Mouse (Mus musculus) liver, embryonic 11.5 days (tissue): ENCODE results near the gene Dscam. TPM values are rescaled to one million over a fixed set of nuclear protein-coding genes. Genes with fewer than 3 reads are reported as not detected.

Experiments
- ATAC-seq: fragments of 200-750 bp; cut with Nextera tagmentation; replicated peaks from 2 replicates; pipeline ENCODE4 v1.8.0; 2017; ENCODE audit warnings: moderate number of reproducible peaks, mild to moderate bottlenecking, moderate TSS enrichment, moderate library complexity; ENCODE audit not compliant: low FRiP score
- DNase-seq: peaks from one replicate; pipeline ENCODE4 v3.0.0-alpha.2; 2017; ENCODE audit warnings: low spot score
- H3K27ac ChIP-seq: fragments of 300-500 bp; sonication (generic); 2 replicates; pipeline ENCODE4 v1.5.1; 2014; ENCODE audit warnings: mild to moderate bottlenecking, low read depth, low read length, control low read depth
- H3K27me3 ChIP-seq: fragments of 300-500 bp; sonication (generic); replicated peaks from 2 replicates; pipeline ENCODE4 v1.6.1; 2014; ENCODE audit warnings: low read length, mixed read lengths; ENCODE audit not compliant: control insufficient read depth, insufficient read depth
- H3K36me3 ChIP-seq: fragments of 300-500 bp; sonication (generic); 2 replicates; pipeline ENCODE4 v1.6.1; 2014; ENCODE audit warnings: mild to moderate bottlenecking, low read length, moderate library complexity, mixed read lengths; ENCODE audit not compliant: control insufficient read depth, insufficient read depth
- H3K4me1 ChIP-seq: fragments of 300-500 bp; sonication (generic); replicated peaks from 2 replicates; pipeline ENCODE4 v1.6.1; 2014; ENCODE audit warnings: low read length, mixed read lengths; ENCODE audit not compliant: control insufficient read depth, insufficient read depth
- H3K4me2 ChIP-seq: fragments of 300-500 bp; sonication (generic); 2 replicates; pipeline ENCODE4 v1.6.1; 2014; ENCODE audit warnings: mild to moderate bottlenecking, control low read depth, moderate library complexity
- H3K4me3 ChIP-seq: fragments of 300-500 bp; sonication (generic); 2 replicates; pipeline ENCODE4 v1.5.1; 2014; ENCODE audit warnings: low read depth, low read length, control low read depth
- H3K9ac ChIP-seq: fragments of 300-500 bp; sonication (generic); 2 replicates; pipeline ENCODE4 v1.6.1; 2014; ENCODE audit warnings: low read depth, low read length, control low read depth
- H3K9me3 ChIP-seq: fragments of 300-500 bp; sonication (generic); 2 replicates; pipeline ENCODE4 v1.6.1; 2016; ENCODE audit warnings: low read length, inconsistent platforms, mixed read lengths; ENCODE audit not compliant: control insufficient read depth
- WGBS: fragments of 180-500 bp; shearing (Covaris S2); extraction: QIAGEN DNeasy Blood & Tissue Kit; methylation state at CpG from one replicate; pipeline ENCODE4 v1.1.7; 2014; 5-methylcytosine and 5-hydroxymethylcytosine counted together
- polyA plus RNA-seq: library from polyadenylated mRNA; unstranded; fragments of >200 nt; fragmentation: Nextera tagmentation; extraction: Ambion mirVana; gene quantifications from 2 replicates; pipeline ENCODE4 v1.2.1, GENCODE M21; 2014

Dscam gene
- polyA plus RNA-seq, 1 experiment from 2014 or later: 0.04 TPM

DNA sequence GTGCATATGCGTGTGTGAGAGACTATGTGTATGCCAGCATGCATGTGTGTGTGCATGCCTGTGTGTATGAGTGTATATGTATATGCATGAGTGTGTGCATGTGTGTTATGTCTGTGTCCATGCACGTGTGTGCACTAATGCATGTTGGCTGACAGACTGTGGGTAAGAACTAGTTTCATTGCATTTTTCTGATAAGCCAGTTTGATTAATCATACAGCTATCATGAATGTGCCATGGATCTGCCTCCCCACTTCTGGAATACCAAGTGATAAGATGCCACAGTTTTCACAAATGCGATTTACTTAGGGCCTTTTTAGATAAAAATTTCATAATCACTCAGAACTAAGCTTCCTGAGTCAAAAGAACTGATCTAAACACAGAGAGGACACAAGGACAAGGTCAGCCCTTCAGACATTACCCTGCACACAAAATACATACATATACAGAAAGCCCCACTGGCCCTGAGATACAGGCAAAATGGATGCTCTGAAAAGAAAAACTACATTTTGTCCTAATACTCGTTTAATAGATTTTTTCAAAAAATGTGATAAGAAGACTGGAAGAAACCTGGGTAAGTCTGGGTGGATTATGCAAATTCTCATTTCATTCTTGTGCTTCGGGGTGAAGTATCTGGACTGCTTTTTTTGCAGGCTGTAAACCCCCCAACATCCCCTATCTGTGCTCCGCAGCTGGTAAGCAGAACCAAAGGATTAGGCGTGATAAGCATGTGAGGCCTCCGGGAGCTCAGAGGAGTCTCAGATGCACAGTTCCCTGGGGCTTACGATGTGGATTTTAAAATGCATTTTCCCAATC, 164.3 kb downstream of the Dscam start:
- Histone ChIP-seq H3K4me1 (peaks cover 26% of the 10 kb centered on the region), H3K27me3 (no peaks in the 10 kb centered on the region), H3K4me3 (no peak overlapping the region), H3K36me3 (no peaks in the 10 kb centered on the region), H3K9ac (peak overlapping the region; percentile 56), H3K9me3 (no peaks in the 10 kb centered on the region), H3K4me2 (peak overlapping the region; percentile 54), H3K27ac (peak overlapping the region; percentile 90)
- 31% methylated on average over 9 of the region's 9 CpGs for WGBS
- ATAC-seq (peak; percentile 99), DNase-seq (peak; percentile 58)

DNA sequence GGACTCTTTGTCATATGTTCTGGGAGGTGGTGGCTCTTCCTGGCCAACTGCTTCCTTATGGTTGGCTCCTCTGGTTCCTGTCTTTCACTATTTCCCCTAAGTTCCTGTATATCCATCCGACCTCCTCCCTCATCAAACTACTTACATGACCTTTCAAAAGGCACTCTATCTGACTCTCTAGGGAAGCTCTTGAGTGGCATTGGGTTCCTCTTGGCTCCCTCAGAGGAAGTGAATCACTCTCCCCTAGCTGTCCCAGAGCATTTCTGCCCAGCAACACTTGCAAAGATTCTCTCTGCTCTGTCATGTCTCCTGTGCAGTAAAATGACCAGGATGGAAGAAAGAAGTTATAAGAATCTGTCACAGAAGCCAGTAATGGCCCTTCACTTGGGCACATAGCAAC, 166.6 kb downstream of the Dscam start:
- no peaks in the 10 kb centered on the region for H3K27me3 ChIP-seq
- peaks cover 21% of the 10 kb centered on the region for H3K4me1 ChIP-seq
- H3K9ac ChIP-seq: no peak overlapping the region
- H3K27ac ChIP-seq: no peak overlapping the region
- ATAC-seq (no peak), DNase-seq (no peak)
- H3K4me3 ChIP-seq: no peak overlapping the region
- 33% methylated on average over 1 of the region's 1 CpGs for WGBS
- no peaks in the 10 kb centered on the region for H3K36me3 ChIP-seq
- H3K9me3 ChIP-seq: no peaks in the 10 kb centered on the region
- no peak overlapping the region for H3K4me2 ChIP-seq

DNA sequence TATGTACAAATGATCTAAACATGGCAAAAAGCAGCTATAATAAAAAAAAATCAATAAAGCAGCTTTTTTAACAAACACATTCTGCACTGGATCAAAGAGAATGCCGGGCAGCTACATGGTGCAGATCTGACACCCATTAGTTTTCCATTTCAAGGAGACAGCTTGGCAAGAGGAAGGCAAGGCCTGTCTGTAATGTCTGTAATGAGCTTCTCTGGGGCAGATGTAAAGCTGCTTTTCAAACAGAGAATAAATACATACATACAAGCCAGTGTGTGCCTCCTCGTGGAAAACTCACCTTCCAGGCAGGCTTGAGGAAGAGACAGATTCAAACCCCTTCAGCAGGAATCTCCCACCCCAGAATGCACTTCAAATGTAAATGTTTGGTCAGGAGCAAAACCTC, 167.7 kb downstream of the Dscam start:
- Histone ChIP-seq H3K4me3 (no peak overlapping the region), H3K9me3 (no peaks in the 10 kb centered on the region), H3K9ac (no peak overlapping the region), H3K36me3 (no peaks in the 10 kb centered on the region), H3K27ac (no peak overlapping the region), H3K4me1 (peaks cover 20% of the 10 kb centered on the region), H3K27me3 (no peaks in the 10 kb centered on the region), H3K4me2 (no peak overlapping the region)
- DNase-seq (no peak), ATAC-seq (no peak)
- 58% methylated on average over 2 of the region's 2 CpGs for WGBS

DNA sequence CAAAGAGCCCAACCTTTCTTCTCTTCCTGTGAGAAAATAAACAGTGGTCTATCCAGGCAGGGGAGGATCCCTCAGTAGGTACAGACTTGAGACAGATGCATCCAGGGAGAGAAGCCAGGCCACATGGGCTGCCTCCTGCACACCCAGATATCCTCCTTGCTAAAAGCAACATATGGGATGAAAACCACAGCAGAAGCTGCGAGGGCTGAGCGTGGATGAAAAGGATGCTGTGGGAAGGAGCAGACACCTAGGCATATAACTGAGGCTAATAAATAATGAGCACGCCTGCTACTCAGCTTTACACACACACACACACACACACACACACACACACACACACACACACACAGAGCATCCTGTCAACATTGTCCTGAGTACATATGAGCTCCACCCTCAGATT, 168.4 kb downstream of the Dscam start:
- 71% methylated on average over 3 of the region's 3 CpGs for WGBS
- Histone ChIP-seq H3K27ac (no peak overlapping the region), H3K4me2 (no peak overlapping the region), H3K9me3 (no peaks in the 10 kb centered on the region), H3K4me3 (no peak overlapping the region), H3K27me3 (no peaks in the 10 kb centered on the region), H3K4me1 (peaks cover 14% of the 10 kb centered on the region), H3K9ac (no peak overlapping the region), H3K36me3 (no peaks in the 10 kb centered on the region)
- no peak for DNase-seq
- no peak for ATAC-seq

DNA sequence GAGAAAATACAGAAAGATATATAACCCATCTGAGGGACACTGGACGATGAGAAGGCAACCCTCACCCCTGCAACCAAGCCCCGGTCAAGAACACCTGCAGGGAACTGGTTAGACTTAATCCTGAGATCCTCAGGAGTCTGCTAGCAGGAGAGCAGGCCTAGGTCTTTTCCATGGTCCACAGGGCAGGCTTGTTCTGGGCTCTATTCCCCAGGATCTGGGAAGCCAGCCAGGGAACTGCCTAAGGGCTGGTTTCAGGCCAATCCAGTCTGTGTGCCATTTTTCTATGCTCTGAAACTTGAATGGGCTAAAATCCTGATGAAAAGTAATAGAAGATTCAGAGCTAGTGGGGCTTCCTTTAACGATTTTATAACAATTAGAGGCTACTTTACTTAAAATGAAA, 173.7 kb downstream of the Dscam start:
- ATAC-seq: no peak
- Histone ChIP-seq H3K4me2 (no peak overlapping the region), H3K9me3 (no peaks in the 10 kb centered on the region), H3K4me1 (no peaks in the 10 kb centered on the region), H3K9ac (no peak overlapping the region), H3K27me3 (no peaks in the 10 kb centered on the region), H3K4me3 (no peak overlapping the region), H3K36me3 (no peaks in the 10 kb centered on the region), H3K27ac (no peak overlapping the region)
- DNase-seq: no peak
- 77% methylated on average over 3 of the region's 3 CpGs for WGBS

DNA sequence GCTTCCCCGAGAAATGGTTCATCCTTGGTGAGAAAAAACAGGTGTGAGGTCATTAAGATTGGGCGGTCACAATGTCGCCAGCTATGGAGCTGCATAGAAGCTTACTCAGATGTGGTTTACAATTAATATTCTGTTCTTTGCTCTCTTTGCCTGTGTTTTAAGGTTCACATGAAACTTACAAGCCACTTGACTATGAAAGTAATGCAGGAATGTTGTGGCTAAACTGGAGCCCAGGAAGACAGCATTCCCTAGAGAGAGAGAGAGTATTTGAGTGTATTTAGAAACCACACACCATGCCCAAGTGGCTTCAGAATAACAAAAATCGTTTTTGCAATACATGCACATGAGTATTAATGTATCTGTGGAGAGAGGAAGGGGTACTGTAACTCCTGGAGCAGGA, 174.7 kb downstream of the Dscam start:
- Histone ChIP-seq H3K27me3 (no peaks in the 10 kb centered on the region), H3K4me2 (no peak overlapping the region), H3K9ac (no peak overlapping the region), H3K9me3 (no peaks in the 10 kb centered on the region), H3K4me3 (no peak overlapping the region), H3K36me3 (no peaks in the 10 kb centered on the region), H3K27ac (no peak overlapping the region), H3K4me1 (no peaks in the 10 kb centered on the region)
- 71% methylated on average over 4 of the region's 4 CpGs for WGBS
- no peak for DNase-seq
- ATAC-seq: no peak

DNA sequence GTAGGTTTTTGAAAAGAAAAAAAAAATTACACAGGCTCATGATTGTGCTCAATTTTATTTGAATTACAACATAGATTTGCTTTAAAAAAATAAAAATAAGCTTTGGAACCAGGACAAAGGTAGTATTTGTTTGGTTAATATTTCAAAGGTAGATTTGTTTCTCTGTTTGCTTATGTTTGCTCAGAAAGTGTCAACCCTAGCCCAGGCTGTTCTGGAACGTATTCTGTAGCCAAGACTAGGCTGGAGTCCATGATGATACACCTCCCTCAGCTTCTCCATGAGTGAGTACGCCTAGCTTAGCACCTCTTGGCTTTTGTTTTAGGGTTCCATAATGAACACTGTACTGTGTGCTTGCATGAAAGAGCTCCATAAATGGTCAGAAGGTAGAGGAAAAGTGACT, 183.2 kb downstream of the Dscam start:
- Histone ChIP-seq H3K9me3 (no peaks in the 10 kb centered on the region), H3K27ac (no peak overlapping the region), H3K9ac (no peak overlapping the region), H3K27me3 (no peaks in the 10 kb centered on the region), H3K4me1 (no peaks in the 10 kb centered on the region), H3K4me3 (no peak overlapping the region), H3K36me3 (no peaks in the 10 kb centered on the region), H3K4me2 (no peak overlapping the region)
- DNase-seq: no peak
- no peak for ATAC-seq
- WGBS: 69% methylated on average over 2 of the region's 2 CpGs

DNA sequence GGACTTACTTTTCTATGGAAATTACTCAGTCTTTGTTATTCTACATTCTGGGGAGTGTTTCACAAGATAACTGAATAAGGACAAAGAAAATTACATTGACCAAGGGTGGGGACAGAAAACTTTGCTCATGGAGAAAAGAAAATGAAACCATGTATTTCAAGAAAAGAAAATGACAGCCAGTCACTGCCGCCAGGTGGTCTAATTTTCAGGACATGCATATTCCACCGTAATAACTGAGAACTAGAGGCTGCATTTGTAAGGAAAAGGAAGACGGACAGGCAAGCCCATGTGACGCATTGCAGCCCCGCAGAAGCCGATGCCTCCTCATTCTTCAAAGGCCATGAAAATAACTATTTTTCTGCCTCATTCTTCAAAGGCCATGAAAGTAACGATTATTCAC, 197.3 kb downstream of the Dscam start:
- Histone ChIP-seq H3K27ac (no peak overlapping the region), H3K36me3 (no peaks in the 10 kb centered on the region), H3K4me3 (no peak overlapping the region), H3K27me3 (no peaks in the 10 kb centered on the region), H3K9me3 (no peaks in the 10 kb centered on the region), H3K9ac (no peak overlapping the region), H3K4me1 (peaks cover 9% of the 10 kb centered on the region; the same call in 1 of the 2 replicates), H3K4me2 (no peak overlapping the region)
- ATAC-seq (no peak), DNase-seq (no peak)
- WGBS: 84% methylated on average over 7 of the region's 7 CpGs

DNA sequence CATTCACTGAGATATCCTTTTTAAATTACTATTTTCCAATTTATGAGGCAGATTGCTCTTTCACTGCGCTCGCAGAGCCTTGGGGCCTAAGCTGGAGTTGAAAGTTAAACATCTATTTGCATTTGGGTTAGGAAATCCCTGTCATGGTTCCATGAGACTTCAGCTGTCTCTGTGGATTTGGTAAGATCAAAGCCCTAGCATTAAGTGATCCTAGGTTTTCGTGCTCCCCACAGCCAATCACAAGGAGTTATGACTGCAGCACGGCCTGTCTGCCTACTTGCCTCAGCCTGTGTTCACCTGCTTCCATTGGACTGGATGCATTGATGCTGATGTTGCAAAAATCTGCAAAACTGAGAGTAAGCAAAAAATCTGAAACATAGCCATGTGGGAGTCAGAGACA, 198.8 kb downstream of the Dscam start:
- Histone ChIP-seq H3K27ac (no peak overlapping the region), H3K4me3 (no peak overlapping the region), H3K27me3 (no peaks in the 10 kb centered on the region), H3K36me3 (no peaks in the 10 kb centered on the region), H3K4me2 (no peak overlapping the region), H3K9me3 (no peaks in the 10 kb centered on the region), H3K4me1 (peaks cover 9% of the 10 kb centered on the region; the same call in 1 of the 2 replicates), H3K9ac (no peak overlapping the region)
- WGBS: 86% methylated on average over 4 of the region's 4 CpGs
- no peak for DNase-seq
- ATAC-seq: no peak
